Mouse (Mus musculus): ENCODE measurements around the gene Vwc2l. TPM values are rescaled to one million over a fixed set of nuclear protein-coding genes. Genes with fewer than 3 reads are reported as not detected.

Vwc2l gene
- polyA plus RNA-seq, 1 experiment = not detected

GRCm38 (mm10) chr1:70918173-70919036, 192.9 kb downstream of the Vwc2l start:
- no peaks in the 10 kb centered on the region for H3K4me1 ChIP-seq (ENCODE audit: control insufficient read depth, insufficient read depth, low read length)
- TF ChIP-seq POLR2A (IDR thresholded peaks at IDR 0.05; ENCODE audit: borderline replicate concordance, control insufficient read depth, low read depth, low read length) (no peak), CTCF (IDR thresholded peaks at IDR 0.05; ENCODE audit: control insufficient read depth, insufficient read depth, low read length) (no peak)
- H3K27ac ChIP-seq (ENCODE audit: control insufficient read depth, insufficient read depth, low read depth, low read length, poor library complexity) = no peak overlapping the region
- H3K4me3 ChIP-seq (replicated peaks; ENCODE audit: control insufficient read depth, low read depth, low read length) = no peak overlapping the region
- WGBS = 40% methylated on average over 2 of the region's 2 CpGs

GRCm38 (mm10) chr1:70933016-70933415, 207.5 kb downstream of the Vwc2l start:
- no peak for TF ChIP-seq POLR2A (IDR thresholded peaks at IDR 0.05; ENCODE audit: borderline replicate concordance, control insufficient read depth, low read depth, low read length)
- TF ChIP-seq CTCF (IDR thresholded peaks at IDR 0.05; ENCODE audit: control insufficient read depth, insufficient read depth, low read length) = no peak

More at GRCm38 (mm10) chr1:70933016-70933415, 207.5 kb downstream of the Vwc2l start:
- Histone ChIP-seq H3K27ac (ENCODE audit: control insufficient read depth, insufficient read depth, low read depth, low read length, poor library complexity) (no peak overlapping the region), H3K4me1 (ENCODE audit: control insufficient read depth, insufficient read depth, low read length) (no peaks in the 10 kb centered on the region), H3K4me3 (replicated peaks; ENCODE audit: control insufficient read depth, low read depth, low read length) (no peak overlapping the region)
- WGBS = 86% methylated on average over 4 of the region's 4 CpGs

Measured in bone marrow, adult 2 months (tissue).